Mouse (Mus musculus) MN1 (cell line): Measurements from ENCODE around the gene Dll4.

Experiments
- DNase-seq: peaks from one replicate; pipeline ENCODE4 v3.0.0-alpha.2; 2016; ENCODE audit warnings: low spot score

The Dll4 gene

DNA sequence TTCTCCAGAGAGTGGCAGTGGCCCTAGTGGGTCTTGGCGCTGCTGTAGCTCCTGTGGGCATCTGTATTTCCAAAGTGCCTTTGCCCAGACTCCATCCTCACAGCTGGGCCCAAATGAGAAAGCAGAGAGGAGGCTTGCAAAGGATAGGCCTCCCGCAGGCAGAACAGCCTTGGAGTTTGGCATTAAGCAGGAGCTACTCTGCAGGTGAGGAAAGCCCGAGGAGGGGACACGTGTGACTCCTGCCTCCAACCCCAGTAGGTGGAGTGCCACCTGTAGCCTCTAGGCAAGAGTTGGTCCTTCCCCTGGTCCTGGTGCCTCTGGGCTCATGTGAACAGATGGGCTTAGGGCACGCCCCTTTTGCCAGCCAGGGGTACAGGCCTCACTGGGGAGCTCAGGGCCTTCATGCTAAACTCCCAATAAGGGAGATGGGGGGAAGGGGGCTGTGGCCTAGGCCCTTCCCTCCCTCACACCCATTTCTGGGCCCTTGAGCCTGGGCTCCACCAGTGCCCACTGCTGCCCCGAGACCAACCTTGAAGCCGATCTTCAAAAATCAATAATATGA, 9.5 kb downstream of the Dll4 start:
- no peak for DNase-seq

DNA sequence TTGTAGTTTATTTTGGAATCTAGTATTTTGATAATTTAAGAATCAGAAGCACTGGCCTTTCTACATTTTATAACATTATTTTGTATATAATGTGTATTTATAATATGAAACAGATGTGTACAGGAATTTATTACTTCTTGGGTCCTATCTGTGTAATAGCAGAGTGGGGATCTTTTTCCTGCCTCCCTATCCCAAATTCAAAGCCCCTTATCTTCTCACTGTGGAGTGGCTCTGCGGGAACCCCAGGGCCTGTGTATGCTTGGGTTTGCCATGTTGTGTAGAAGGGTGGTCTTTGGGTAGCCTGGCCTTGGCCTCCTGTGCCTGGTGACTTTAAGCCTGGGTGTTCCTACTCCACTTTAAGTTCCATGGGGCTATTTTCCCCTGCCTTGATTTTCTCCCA, 10.0 kb downstream of the Dll4 start:
- DNase-seq: no peak

- DNase-seq: no peak
These were observed 10.4 kb downstream of the Dll4 start for GRCm38 (mm10) chr2:119336002-119336401.

- DNase-seq: no peak
These were observed 10.9 kb downstream of the Dll4 start for GRCm38 (mm10) chr2:119336470-119336869.

- peak; percentile 90 for DNase-seq
These were observed 12.1 kb downstream of the Dll4 start for GRCm38 (mm10) chr2:119337425-119338265.

- no peak for DNase-seq
These were observed 19.1 kb downstream of the Dll4 start for GRCm38 (mm10) chr2:119344537-119345138.

- DNase-seq: peak; percentile 96
These were observed 25.2 kb downstream of the Dll4 start, which contains the start of gene Chac1 for GRCm38 (mm10) chr2:119350555-119351486. Gene Chac1 (plus strand): TSS chr2:119351229.

- no peak for DNase-seq
These were observed 28.1 kb downstream of the Dll4 start for GRCm38 (mm10) chr2:119353707-119354106.

GRCm38 (mm10) chr2:119355089-119355488, 29.5 kb downstream of the Dll4 start:
- DNase-seq: peak; percentile 39

DNA sequence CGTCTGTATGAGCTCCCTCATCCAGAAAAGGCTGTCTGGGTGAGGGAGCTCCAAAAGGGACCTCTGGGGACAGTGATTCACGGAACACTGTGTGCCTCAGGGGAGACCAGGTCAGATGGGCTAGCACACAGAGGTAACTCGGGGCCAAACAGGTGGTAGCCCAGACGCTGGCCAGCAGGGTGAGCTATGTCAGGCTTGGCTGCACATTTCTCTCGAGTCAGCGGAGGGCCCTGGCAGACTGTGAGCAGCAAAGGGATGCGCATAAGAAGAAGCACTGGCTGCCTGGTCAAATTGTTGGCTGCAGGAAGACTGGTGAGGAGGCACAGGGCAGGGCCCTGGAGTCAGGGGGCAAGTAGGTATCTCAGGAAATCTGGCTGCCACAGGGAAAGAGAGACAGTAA, 30.1 kb downstream of the Dll4 start:
- DNase-seq: peak; percentile 64

DNA sequence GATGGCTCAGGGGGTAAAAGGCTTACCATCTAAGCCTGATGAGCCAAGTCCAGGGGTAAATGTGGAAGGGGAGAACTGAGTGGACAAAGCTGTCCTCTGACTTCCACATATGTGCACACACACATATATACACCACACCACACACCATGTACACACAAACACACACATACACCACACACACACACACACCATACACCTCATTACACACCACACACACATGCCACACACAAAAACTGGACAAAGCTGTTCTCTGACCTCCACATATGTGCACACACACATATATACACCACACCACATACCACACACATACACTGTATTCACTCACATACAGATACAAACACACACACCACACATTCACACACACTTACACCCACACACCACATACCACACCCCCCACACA, 30.7 kb downstream of the Dll4 start:
- DNase-seq: no peak

GRCm38 (mm10) chr2:119356805-119357204, 31.2 kb downstream of the Dll4 start:
- no peak for DNase-seq

GRCm38 (mm10) chr2:119358249-119358648, 32.7 kb downstream of the Dll4 start:
- no peak for DNase-seq

DNA sequence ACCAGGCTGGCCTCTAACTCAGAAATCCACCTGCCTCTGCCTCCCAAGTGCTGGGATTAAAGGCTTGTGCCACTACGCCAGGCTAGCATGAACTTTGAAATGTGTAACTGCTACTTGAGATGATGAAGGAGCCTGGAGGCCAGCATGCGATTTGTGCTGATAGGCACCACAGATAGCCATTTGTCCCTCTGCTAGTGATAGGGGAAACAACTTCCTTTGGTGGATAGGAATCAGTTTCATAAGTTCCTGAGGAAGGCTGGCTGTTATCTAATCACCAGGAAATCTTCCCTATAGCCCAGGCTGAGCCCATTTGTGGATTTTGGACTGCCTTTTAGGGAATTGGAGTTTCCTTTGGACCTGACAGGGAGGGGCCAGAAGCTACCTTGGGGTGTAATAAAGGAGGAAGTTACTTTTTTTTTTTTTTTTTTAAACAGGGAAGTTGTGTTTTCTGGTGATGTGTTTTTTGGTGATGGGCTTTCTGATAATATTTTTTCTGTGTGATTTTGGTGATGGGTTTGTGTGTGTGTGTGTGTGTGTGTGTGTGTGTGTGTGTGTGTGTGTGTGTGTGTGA, 34.2 kb downstream of the Dll4 start:
- no peak for DNase-seq

- no peak for DNase-seq
These were observed 39.4 kb downstream of the Dll4 start for GRCm38 (mm10) chr2:119364969-119365368.

GRCm38 (mm10) chr2:119367346-119367745, 41.8 kb downstream of the Dll4 start:
- no peak for DNase-seq

DNA sequence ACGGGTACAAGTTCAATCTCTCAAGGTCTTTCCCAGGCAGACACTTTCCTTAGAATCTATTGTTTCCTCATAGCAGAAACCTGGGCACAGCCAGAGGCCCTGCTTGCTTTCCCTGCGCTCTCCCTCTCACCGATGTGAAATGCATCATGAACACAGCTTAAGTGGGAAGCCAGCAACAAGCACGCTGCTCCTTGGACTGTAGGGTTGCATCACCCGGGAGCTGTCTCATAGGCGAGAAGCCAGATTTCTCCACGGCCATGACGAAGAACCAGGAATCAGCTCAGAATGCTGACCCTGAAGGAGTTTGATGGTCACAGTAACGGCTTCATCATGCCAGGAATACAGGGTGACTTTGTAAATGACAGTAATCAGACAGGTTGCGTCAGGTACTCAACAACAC, 44.5 kb downstream of the Dll4 start:
- peak; percentile 36 for DNase-seq

GRCm38 (mm10) chr2:119377286-119377685, 51.7 kb downstream of the Dll4 start:
- no peak for DNase-seq

GRCm38 (mm10) chr2:119377826-119378225, 52.2 kb downstream of the Dll4 start:
- DNase-seq: no peak

DNA sequence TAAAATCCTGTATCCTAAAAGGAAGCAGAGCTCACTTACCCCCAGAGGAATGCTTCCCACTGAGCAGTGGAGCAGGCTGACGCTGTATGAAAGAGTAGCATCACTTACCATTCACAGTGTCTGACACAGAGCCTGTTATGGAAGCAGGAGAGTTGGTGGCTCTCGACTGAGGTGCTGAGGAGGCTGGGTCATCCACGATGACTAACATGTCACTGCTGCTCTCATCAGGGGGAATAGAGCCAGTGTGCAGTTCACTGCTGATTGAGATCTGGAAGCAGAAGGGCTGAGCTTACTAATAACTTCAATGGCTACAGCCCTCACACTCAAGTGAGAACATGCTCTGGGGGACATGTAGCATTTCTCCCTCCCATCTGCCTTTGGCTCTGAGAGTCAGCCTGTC, 53.9 kb downstream of the Dll4 start:
- no peak for DNase-seq
